Mouse (Mus musculus) intestine, embryonic 16.5 days (tissue): ENCODE measurements around the gene Lrrc8c. TPM values are rescaled to one million over a fixed set of nuclear protein-coding genes. Genes with fewer than 3 reads are reported as not detected.
"Not testable (repeated sequence)": the region's sequence is repeated elsewhere in the genome, so short reads cannot be mapped to it uniquely, and the experiment has no call there.

Experiments used
- ATAC-seq: fragments of 200-750 bp; cut with Nextera tagmentation; 2 replicates; pipeline ENCODE4 v1.8.0; 2017; ENCODE audit warnings: moderate TSS enrichment, moderate library complexity
- H3K27ac ChIP-seq: fragments of 300-500 bp; sonication (generic); 2 replicates; pipeline ENCODE4 v1.5.1; 2014; ENCODE audit warnings: mild to moderate bottlenecking, low read length
- H3K27me3 ChIP-seq: fragments of 300-500 bp; sonication (generic); replicated peaks from 2 replicates; pipeline ENCODE4 v1.6.1; 2014; ENCODE audit warnings: low read length, control low read depth, mixed read lengths; ENCODE audit not compliant: control insufficient read depth, insufficient read depth
- H3K36me3 ChIP-seq: fragments of 300-500 bp; sonication (generic); 2 replicates; pipeline ENCODE4 v1.6.1; 2014; ENCODE audit warnings: low read length, control low read depth; ENCODE audit not compliant: control insufficient read depth, insufficient read depth
- H3K4me1 ChIP-seq: fragments of 300-500 bp; sonication (generic); 2 replicates; pipeline ENCODE4 v1.6.1; 2014; ENCODE audit warnings: low read length, control low read depth, mixed read lengths; ENCODE audit not compliant: control insufficient read depth, insufficient read depth
- H3K4me2 ChIP-seq: fragments of 300-500 bp; sonication (generic); 2 replicates; pipeline ENCODE4 v1.6.1; 2014; ENCODE audit warnings: low read depth, low read length, control low read depth
- H3K4me3 ChIP-seq: fragments of 300-500 bp; sonication (generic); 2 replicates; pipeline ENCODE4 v1.5.1; 2014; ENCODE audit warnings: mild to moderate bottlenecking, low read length
- H3K9ac ChIP-seq: fragments of 300-500 bp; sonication (generic); 2 replicates; pipeline ENCODE4 v1.6.1; 2014; ENCODE audit warnings: low read depth, low read length
- H3K9me3 ChIP-seq: fragments of 300-500 bp; sonication (generic); 2 replicates; pipeline ENCODE4 v1.6.1; 2016; ENCODE audit warnings: low read length, control low read depth; ENCODE audit not compliant: control insufficient read depth
- WGBS: fragments of 180-500 bp; shearing (Covaris S2); extraction: QIAGEN DNeasy Blood & Tissue Kit; methylation state at CpG from one replicate; pipeline ENCODE4 v1.1.7; 2014; 5-methylcytosine and 5-hydroxymethylcytosine counted together
- polyA plus RNA-seq: library from polyadenylated mRNA; unstranded; fragments of >200 nt; fragmentation: Nextera tagmentation; extraction: Ambion mirVana; gene quantifications from 2 replicates; pipeline ENCODE4 v1.2.1, GENCODE M21; 2015

Lrrc8c gene
- polyA plus RNA-seq, 1 experiment from 2014 or later = 12.0 TPM

GRCm38 (mm10) chr5:105629955-105630354 lies 110.8 kb downstream of the Lrrc8c start:
- Histone ChIP-seq H3K36me3 (no peaks in the 10 kb centered on the region), H3K9me3 (no peaks in the 10 kb centered on the region), H3K27me3 (no peaks in the 10 kb centered on the region), H3K4me2 (no peak overlapping the region), H3K4me1 (no peaks in the 10 kb centered on the region), H3K4me3 (no peak overlapping the region), H3K27ac (no peak overlapping the region), H3K9ac (no peak overlapping the region)
- ATAC-seq = no peak
- WGBS = 48% methylated on average over 1 of the region's 1 CpGs

- no peak overlapping the region for H3K4me3 ChIP-seq
- no peaks in the 10 kb centered on the region for H3K9me3 ChIP-seq
- no peak overlapping the region for H3K27ac ChIP-seq
- no peaks in the 10 kb centered on the region for H3K36me3 ChIP-seq
- H3K9ac ChIP-seq = no peak overlapping the region
- no peak for ATAC-seq
- H3K4me1 ChIP-seq = no peaks in the 10 kb centered on the region
- WGBS = 84% methylated on average over 10 of the region's 10 CpGs
- no peak overlapping the region for H3K4me2 ChIP-seq
- no peaks in the 10 kb centered on the region for H3K27me3 ChIP-seq
These were observed 112.9 kb downstream of the Lrrc8c start for GRCm38 (mm10) chr5:105632066-105632465.

- no peak for ATAC-seq
- H3K4me2 ChIP-seq = no peak overlapping the region
These were observed 116.4 kb downstream of the Lrrc8c start for GRCm38 (mm10) chr5:105635576-105635975.

GRCm38 (mm10) chr5:105636484-105637191 lies 117.5 kb downstream of the Lrrc8c start:
- Histone ChIP-seq H3K27ac (no peak overlapping the region), H3K9me3 (no peaks in the 10 kb centered on the region), H3K4me2 (no peak overlapping the region), H3K4me1 (no peaks in the 10 kb centered on the region), H3K4me3 (no peak overlapping the region), H3K9ac (no peak overlapping the region), H3K36me3 (no peaks in the 10 kb centered on the region), H3K27me3 (no peaks in the 10 kb centered on the region)
- no peak for ATAC-seq
- 72% methylated on average over 11 of the region's 11 CpGs for WGBS

More at GRCm38 (mm10) chr5:105635576-105635975, 116.4 kb downstream of the Lrrc8c start:
- H3K4me1 ChIP-seq = no peaks in the 10 kb centered on the region
- no peaks in the 10 kb centered on the region for H3K27me3 ChIP-seq
- H3K9me3 ChIP-seq = no peaks in the 10 kb centered on the region
- no peak overlapping the region for H3K9ac ChIP-seq
- no peak overlapping the region for H3K4me3 ChIP-seq
- H3K36me3 ChIP-seq = no peaks in the 10 kb centered on the region
- H3K27ac ChIP-seq = no peak overlapping the region
- WGBS = 78% methylated on average over 6 of the region's 6 CpGs

- not testable (repeated sequence) for H3K4me3 ChIP-seq, H3K36me3 ChIP-seq, H3K9me3 ChIP-seq, H3K4me2 ChIP-seq, ATAC-seq, H3K4me1 ChIP-seq, H3K27me3 ChIP-seq, H3K9ac ChIP-seq, H3K27ac ChIP-seq
- WGBS = 89% methylated on average over 2 of the region's 2 CpGs
These were observed 119.1 kb downstream of the Lrrc8c start for GRCm38 (mm10) chr5:105638266-105638665.

GRCm38 (mm10) chr5:105638916-105639315 lies 119.7 kb downstream of the Lrrc8c start:
- Histone ChIP-seq H3K4me1 (no peaks in the 10 kb centered on the region), H3K9ac (no peak overlapping the region), H3K27ac (no peak overlapping the region), H3K36me3 (no peaks in the 10 kb centered on the region), H3K4me3 (no peak overlapping the region), H3K27me3 (no peaks in the 10 kb centered on the region), H3K9me3 (no peaks in the 10 kb centered on the region), H3K4me2 (no peak overlapping the region)
- 87% methylated on average over 6 of the region's 6 CpGs for WGBS
- ATAC-seq = no peak

GRCm38 (mm10) chr5:105639363-105639762 lies 120.2 kb downstream of the Lrrc8c start:
- Histone ChIP-seq H3K4me2 (no peak overlapping the region), H3K36me3 (no peaks in the 10 kb centered on the region), H3K27ac (no peak overlapping the region), H3K9me3 (no peaks in the 10 kb centered on the region), H3K27me3 (no peaks in the 10 kb centered on the region), H3K9ac (no peak overlapping the region), H3K4me1 (no peaks in the 10 kb centered on the region), H3K4me3 (no peak overlapping the region)
- no peak for ATAC-seq
- 93% methylated on average over 11 of the region's 11 CpGs for whole genome bisulfite sequencing

GRCm38 (mm10) chr5:105642517-105642916 lies 123.3 kb downstream of the Lrrc8c start:
- no peaks in the 10 kb centered on the region for H3K36me3 ChIP-seq
- ATAC-seq = no peak
- H3K27me3 ChIP-seq = no peaks in the 10 kb centered on the region
- H3K4me2 ChIP-seq = no peak overlapping the region
- no peak overlapping the region for H3K4me3 ChIP-seq
- H3K27ac ChIP-seq = no peak overlapping the region
- no peaks in the 10 kb centered on the region for H3K9me3 ChIP-seq
- WGBS = 75% methylated on average over 5 of the region's 5 CpGs
- no peak overlapping the region for H3K9ac ChIP-seq
- no peaks in the 10 kb centered on the region for H3K4me1 ChIP-seq

GRCm38 (mm10) chr5:105643276-105643675 lies 124.1 kb downstream of the Lrrc8c start:
- H3K9me3 ChIP-seq = no peaks in the 10 kb centered on the region
- WGBS = 80% methylated on average over 8 of the region's 8 CpGs
- H3K4me1 ChIP-seq = no peaks in the 10 kb centered on the region
- no peaks in the 10 kb centered on the region for H3K36me3 ChIP-seq
- H3K4me3 ChIP-seq = no peak overlapping the region
- no peak overlapping the region for H3K27ac ChIP-seq
- H3K4me2 ChIP-seq = no peak overlapping the region
- ATAC-seq = no peak
- H3K27me3 ChIP-seq = no peaks in the 10 kb centered on the region
- no peak overlapping the region for H3K9ac ChIP-seq

GRCm38 (mm10) chr5:105644195-105644594 lies 125.0 kb downstream of the Lrrc8c start:
- Histone ChIP-seq H3K4me2 (no peak overlapping the region), H3K36me3 (no peaks in the 10 kb centered on the region), H3K9ac (no peak overlapping the region), H3K9me3 (no peaks in the 10 kb centered on the region), H3K4me3 (no peak overlapping the region), H3K27ac (no peak overlapping the region), H3K27me3 (no peaks in the 10 kb centered on the region), H3K4me1 (no peaks in the 10 kb centered on the region)
- 89% methylated on average over 6 of the region's 6 CpGs for WGBS
- no peak for ATAC-seq
